Mouse (Mus musculus): Measurements from ENCODE around the gene Tmem201.

DNA sequence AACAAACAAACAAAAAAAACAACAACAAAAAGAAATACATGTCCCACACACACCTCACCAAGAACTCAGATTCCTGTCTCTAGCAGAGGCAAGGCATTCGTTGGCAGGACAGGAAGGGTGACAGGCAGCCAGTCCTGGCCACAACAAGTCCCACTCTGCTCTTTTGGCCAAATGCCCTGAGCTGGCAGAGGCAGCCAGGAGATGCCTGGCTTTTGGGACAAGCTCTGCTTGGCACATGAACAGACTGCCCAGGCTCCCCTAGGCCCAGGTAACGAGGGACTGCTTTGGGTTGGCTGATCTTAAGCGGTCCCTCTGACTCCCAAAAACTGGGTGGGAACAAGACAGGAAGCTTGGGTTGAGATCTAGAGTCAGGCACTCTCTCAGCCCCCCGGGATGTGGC lies 1.3 kb downstream of the Tmem201 start:
- TF ChIP-seq EP300 (IDR thresholded peaks at IDR 0.05; ENCODE audit: low read depth): no peak
- no peak for TF ChIP-seq CTCF (IDR thresholded peaks at IDR 0.05; ENCODE audit: low read depth)

Measured in liver, embryonic 14.5 days (tissue).